13 mouse cellular contexts compared by ENCODE assay signal in the genomic region with DNA sequence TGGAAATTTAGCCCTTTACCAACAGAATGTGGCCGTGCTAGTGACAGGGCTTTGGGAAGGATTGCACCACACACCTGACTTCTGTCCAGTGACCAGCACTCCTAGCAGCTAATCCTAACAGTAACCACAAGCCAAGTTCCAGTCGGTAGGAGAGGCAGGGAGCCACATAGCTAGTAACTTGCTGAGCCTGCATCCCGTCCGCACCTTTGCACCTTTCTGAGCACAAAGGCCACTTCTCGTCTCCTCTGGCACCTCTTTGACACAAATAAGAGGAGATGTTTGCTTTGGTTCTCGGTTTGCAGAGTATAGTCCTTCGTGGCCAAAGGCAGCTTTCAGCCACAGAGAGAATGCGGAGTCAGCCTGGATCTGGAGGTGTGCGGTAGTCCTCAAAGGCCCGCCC. TPM values are rescaled to one million over a fixed set of nuclear protein-coding genes. Genes with fewer than 3 reads are reported as not detected.
A peak's percentile ranks its signal among the peaks of the same experiment; 100 is the strongest.
DNase-seq lines count a peak whose midpoint lies in the region; ATAC-seq lines count a peak whose summit lies in the region.
"Had no signal": no experiment of that assay in that cellular context is flagged by ENCODE, and none has a peak within 500 bp of the region (broad histone marks: within the 10 kb centered on the region; RNA-seq: fewer than 3 reads in every experiment).

No protein-coding gene starts in this region.

- H3K27ac ChIP-seq in hindbrain, embryonic 10.5 days, result peak overlapping the region; percentile 35; the same call in 1 of the 2 replicates
- no peak overlapping the region for H3K27ac ChIP-seq in hindbrain, embryonic 14.5 days
- H3K27ac ChIP-seq in intestine, embryonic 16.5 days (ENCODE audit: low read length), result peak overlapping the region; percentile 39
- H3K27ac ChIP-seq in limb, embryonic 10.5 days, result peak overlapping the region; percentile 1; the same call in 1 of the 2 replicates
- H3K27ac ChIP-seq: gastrocnemius, adult 2 months; heart, embryonic 15.5 days; limb, embryonic 13.5 days had no signal

- no peak overlapping the region for H3K4me2 ChIP-seq in hindbrain, embryonic 14.5 days (replicated peaks)
- H3K4me2 ChIP-seq in intestine, embryonic 16.5 days (ENCODE audit: low read depth, low read length), result no peak overlapping the region
- H3K4me2 ChIP-seq: heart, embryonic 15.5 days; limb, embryonic 13.5 days had no signal

- no peak overlapping the region for H3K4me3 ChIP-seq in hindbrain, embryonic 10.5 days
- no peak overlapping the region for H3K4me3 ChIP-seq in hindbrain, embryonic 14.5 days (replicated peaks; ENCODE audit: low read length)
- H3K4me3 ChIP-seq in intestine, embryonic 16.5 days (ENCODE audit: low read length), result no peak overlapping the region
- H3K4me3 ChIP-seq in limb, embryonic 10.5 days, result no peak overlapping the region
- H3K4me3 ChIP-seq: gastrocnemius, adult 2 months; heart, embryonic 15.5 days; limb, embryonic 13.5 days had no signal

- DNase-seq in hindbrain, embryonic 10.5 days (ENCODE audit: low spot score), result no peak
- DNase-seq in hindbrain, embryonic 14.5 days (ENCODE audit: low spot score), result no peak
- peak; percentile 4 for DNase-seq in adipocyte (ENCODE audit: low spot score)
- no peak for DNase-seq in limb, embryonic 10.5 days (ENCODE audit: low spot score)
- DNase-seq in adrenal gland, postnatal 36 days, result no peak
- DNase-seq in adrenal gland, postnatal 4 days (ENCODE audit: low spot score in 2 of 2), result no peak
- no peak for DNase-seq in testis, postnatal 10 days (ENCODE audit: low spot score)
- DNase-seq: cerebellum, postnatal 14 days; gastrocnemius, adult 2 months; thymus, postnatal 36 days had no signal

- 0 out of 2 replicates have a peak, but pooled peaks cover 5% of the 10 kb centered on the region for H3K4me1 ChIP-seq in hindbrain, embryonic 10.5 days (replicated peaks)
- no peaks in the 10 kb centered on the region for H3K4me1 ChIP-seq in hindbrain, embryonic 14.5 days (replicated peaks; ENCODE audit: control insufficient read depth, insufficient read depth, low read length)
- no peaks in the 10 kb centered on the region for H3K4me1 ChIP-seq in intestine, embryonic 16.5 days (ENCODE audit: control insufficient read depth, insufficient read depth, low read length)
- no peaks in the 10 kb centered on the region for H3K4me1 ChIP-seq in limb, embryonic 10.5 days
- H3K4me1 ChIP-seq: limb, embryonic 13.5 days had no signal

- peaks cover 31% of the 10 kb centered on the region for H3K9me3 ChIP-seq in hindbrain, embryonic 10.5 days
- H3K9me3 ChIP-seq in hindbrain, embryonic 14.5 days (ENCODE audit: control insufficient read depth, low read length), result no peaks in the 10 kb centered on the region
- no peaks in the 10 kb centered on the region for H3K9me3 ChIP-seq in intestine, embryonic 16.5 days (ENCODE audit: control insufficient read depth, low read length)
- H3K9me3 ChIP-seq in limb, embryonic 10.5 days (replicated peaks), result peaks cover 4% of the 10 kb centered on the region; the same call in 1 of the 2 replicates
- H3K9me3 ChIP-seq: heart, embryonic 15.5 days had no signal

- H3K9ac ChIP-seq in hindbrain, embryonic 14.5 days, result no peak overlapping the region
- no peak overlapping the region for H3K9ac ChIP-seq in intestine, embryonic 16.5 days (ENCODE audit: low read depth, low read length)
- H3K9ac ChIP-seq: heart, embryonic 15.5 days; limb, embryonic 13.5 days had no signal

- no peak for ATAC-seq in hindbrain, embryonic 14.5 days (ENCODE audit: low FRiP score)
- ATAC-seq in intestine, embryonic 16.5 days, result peak; percentile 58

- H3K36me3 ChIP-seq in hindbrain, embryonic 10.5 days, result peaks cover 100% of the 10 kb centered on the region
- peaks cover 99% of the 10 kb centered on the region for H3K36me3 ChIP-seq in hindbrain, embryonic 14.5 days (replicated peaks; ENCODE audit: control insufficient read depth, insufficient read depth)
- peaks cover 58% of the 10 kb centered on the region for H3K36me3 ChIP-seq in intestine, embryonic 16.5 days (ENCODE audit: control insufficient read depth, insufficient read depth, low read length)
- H3K36me3 ChIP-seq in limb, embryonic 10.5 days, result peaks cover 100% of the 10 kb centered on the region

- no peaks in the 10 kb centered on the region for H3K27me3 ChIP-seq in hindbrain, embryonic 10.5 days (ENCODE audit: insufficient read depth, poor library complexity, severe bottlenecking)
- H3K27me3 ChIP-seq in hindbrain, embryonic 14.5 days (ENCODE audit: control insufficient read depth, insufficient read depth, low read length), result no peaks in the 10 kb centered on the region
- no peaks in the 10 kb centered on the region for H3K27me3 ChIP-seq in intestine, embryonic 16.5 days (replicated peaks; ENCODE audit: control insufficient read depth, insufficient read depth, low read length)
- H3K27me3 ChIP-seq in limb, embryonic 10.5 days (ENCODE audit: low read depth, poor library complexity, severe bottlenecking), result no peaks in the 10 kb centered on the region
- H3K27me3 ChIP-seq: heart, embryonic 15.5 days; limb, embryonic 13.5 days had no signal

- WGBS in hindbrain, embryonic 10.5 days, result 91% methylated on average over 10 of the region's 10 CpGs
- WGBS in hindbrain, embryonic 14.5 days, result 92% methylated on average over 10 of the region's 10 CpGs
- WGBS in intestine, embryonic 16.5 days, result 70% methylated on average over 10 of the region's 10 CpGs
- 87% methylated on average over 10 of the region's 10 CpGs for WGBS in limb, embryonic 10.5 days

RNA-seq across cellular contexts. Expression of a gene that starts 28.0 kb away (rescaled TPM):
- 1.6 and 1.8 TPM in 2 replicates for polyA plus RNA-seq in hindbrain, embryonic 10.5 days (2016; fragmentation: Nextera tagmentation; extraction: Ambion mirVana)
- polyA plus RNA-seq in hindbrain, embryonic 14.5 days (2014; fragmentation: Nextera tagmentation; extraction: Ambion mirVana), result 3.4 and 6.3 TPM in 2 replicates
- polyA plus RNA-seq in intestine, embryonic 16.5 days (2015; fragmentation: Nextera tagmentation; extraction: Ambion mirVana), result 0.06 and 0.09 TPM in 2 replicates
- polyA plus RNA-seq in limb, embryonic 10.5 days (2016; fragmentation: Nextera tagmentation; extraction: Ambion mirVana), result 0.15 TPM in 1 of 2 replicates, not detected in the other
- under 1 TPM; 0.46 to 0.73 TPM for total RNA-seq in adrenal gland, postnatal 36 days (2021)
- total RNA-seq in adrenal gland, postnatal 4 days (2021), result under 1 TPM; 0.70 to 0.79 TPM
- total RNA-seq: gastrocnemius, adult 2 months had no signal

RNA-seq across cellular contexts. Expression of a gene that starts 37.7 kb away (rescaled TPM):
- 211 and 242 TPM in 2 replicates for polyA plus RNA-seq in hindbrain, embryonic 10.5 days (2016; fragmentation: Nextera tagmentation; extraction: Ambion mirVana)
- polyA plus RNA-seq in hindbrain, embryonic 14.5 days (2014; fragmentation: Nextera tagmentation; extraction: Ambion mirVana), result 153 and 154 TPM in 2 replicates
- polyA plus RNA-seq in intestine, embryonic 16.5 days (2015; fragmentation: Nextera tagmentation; extraction: Ambion mirVana), result 138 and 141 TPM in 2 replicates
- 182 and 190 TPM in 2 replicates for polyA plus RNA-seq in limb, embryonic 10.5 days (2016; fragmentation: Nextera tagmentation; extraction: Ambion mirVana)
- total RNA-seq in adrenal gland, postnatal 36 days (2021), result 100 to 1,000 TPM in 1 of 2 experiments, 10 to 100 TPM in 1; 80.3 to 113 TPM
- 10 to 100 TPM; 54.6 to 71.7 TPM for total RNA-seq in adrenal gland, postnatal 4 days (2021)

RNA-seq across cellular contexts. Expression of a gene that starts 39.5 kb away (rescaled TPM):
- polyA plus RNA-seq in hindbrain, embryonic 10.5 days (2016; fragmentation: Nextera tagmentation; extraction: Ambion mirVana), result 0.18 and 0.46 TPM in 2 replicates
- 0.51 and 0.68 TPM in 2 replicates for polyA plus RNA-seq in hindbrain, embryonic 14.5 days (2014; fragmentation: Nextera tagmentation; extraction: Ambion mirVana)
- 0.09 and 0.11 TPM in 2 replicates for polyA plus RNA-seq in intestine, embryonic 16.5 days (2015; fragmentation: Nextera tagmentation; extraction: Ambion mirVana)
- polyA plus RNA-seq in limb, embryonic 10.5 days (2016; fragmentation: Nextera tagmentation; extraction: Ambion mirVana), result 0.15 and 0.33 TPM in 2 replicates
- under 1 TPM in 1 of 2 experiments, not detected in 1; 0.20 TPM for total RNA-seq in adrenal gland, postnatal 36 days (2021)
- 1 to 10 TPM in 1 of 2 experiments, under 1 TPM in 1; 0.65 to 1.5 TPM for total RNA-seq in adrenal gland, postnatal 4 days (2021)
- total RNA-seq: gastrocnemius, adult 2 months had no signal
- polyA plus RNA-seq: heart, embryonic 15.5 days had no signal

RNA-seq across cellular contexts. Expression of a gene that starts 56.9 kb away (rescaled TPM):
- polyA plus RNA-seq in hindbrain, embryonic 10.5 days (2016; fragmentation: Nextera tagmentation; extraction: Ambion mirVana), result 19.6 and 23.4 TPM in 2 replicates
- polyA plus RNA-seq in hindbrain, embryonic 14.5 days (2014; fragmentation: Nextera tagmentation; extraction: Ambion mirVana), result 12.9 and 13.8 TPM in 2 replicates
- 9.8 and 11.6 TPM in 2 replicates for polyA plus RNA-seq in intestine, embryonic 16.5 days (2015; fragmentation: Nextera tagmentation; extraction: Ambion mirVana)
- polyA plus RNA-seq in limb, embryonic 10.5 days (2016; fragmentation: Nextera tagmentation; extraction: Ambion mirVana), result 22.8 and 23.6 TPM in 2 replicates
- total RNA-seq in adrenal gland, postnatal 36 days (2021), result 10 to 100 TPM in 1 of 2 experiments, 1 to 10 TPM in 1; 6.7 to 11.3 TPM
- total RNA-seq in adrenal gland, postnatal 4 days (2021), result 10 to 100 TPM; 11.1 to 11.3 TPM

RNA-seq across cellular contexts. Expression of a gene that starts 59.9 kb away (rescaled TPM):
- 86.2 and 92.6 TPM in 2 replicates for polyA plus RNA-seq in hindbrain, embryonic 10.5 days (2016; fragmentation: Nextera tagmentation; extraction: Ambion mirVana)
- polyA plus RNA-seq in hindbrain, embryonic 14.5 days (2014; fragmentation: Nextera tagmentation; extraction: Ambion mirVana), result 17.0 and 18.0 TPM in 2 replicates
- 36.3 and 43.6 TPM in 2 replicates for polyA plus RNA-seq in intestine, embryonic 16.5 days (2015; fragmentation: Nextera tagmentation; extraction: Ambion mirVana)
- 83.9 and 86.0 TPM in 2 replicates for polyA plus RNA-seq in limb, embryonic 10.5 days (2016; fragmentation: Nextera tagmentation; extraction: Ambion mirVana)
- 1 to 10 TPM; 2.9 to 4.3 TPM for total RNA-seq in adrenal gland, postnatal 36 days (2021)
- total RNA-seq in adrenal gland, postnatal 4 days (2021), result 10 to 100 TPM; 12.8 to 16.8 TPM
- total RNA-seq: gastrocnemius, adult 2 months had no signal
